Mouse (Mus musculus) midbrain, postnatal 0 days (tissue): Measurements from ENCODE around the gene Kcnk18. TPM values are rescaled to one million over a fixed set of nuclear protein-coding genes. Genes with fewer than 3 reads are reported as not detected.

Experiments
- ATAC-seq: fragments of 200-750 bp; cut with Nextera tagmentation; 2 replicates; pipeline ENCODE4 v1.8.0; 2017; ENCODE audit warnings: moderate number of reproducible peaks, mild to moderate bottlenecking, moderate TSS enrichment, moderate library complexity; ENCODE audit not compliant: low FRiP score
- DNase-seq: peaks from one replicate; pipeline ENCODE4 v3.0.0-alpha.2; 2015; ENCODE audit warnings: low spot score
- H3K27ac ChIP-seq: fragments of 300-500 bp; sonication (generic); 2 replicates; pipeline ENCODE4 v1.5.1; 2014; ENCODE audit warnings: low read depth, mild to moderate bottlenecking, low read length, mixed read lengths
- H3K27me3 ChIP-seq: fragments of 300-500 bp; sonication (generic); 2 replicates; pipeline ENCODE4 v1.6.1; 2014; ENCODE audit warnings: low read length, control low read depth, mixed read lengths; ENCODE audit not compliant: insufficient read depth
- H3K36me3 ChIP-seq: fragments of 300-500 bp; sonication (generic); 2 replicates; pipeline ENCODE4 v1.6.1; 2014; ENCODE audit warnings: low read length, control low read depth, mixed read lengths; ENCODE audit not compliant: insufficient read depth
- H3K4me1 ChIP-seq: fragments of 300-500 bp; sonication (generic); 2 replicates; pipeline ENCODE4 v1.6.1; 2014; ENCODE audit warnings: mild to moderate bottlenecking, control low read depth, antibody characterized with exemption, low read length, mixed read lengths; ENCODE audit not compliant: insufficient read depth
- H3K4me2 ChIP-seq: fragments of 300-500 bp; sonication (generic); 2 replicates; pipeline ENCODE4 v1.6.1; 2014; ENCODE audit warnings: low read depth, mild to moderate bottlenecking, low read length, mixed read lengths; ENCODE audit not compliant: poor library complexity, severe bottlenecking
- H3K4me3 ChIP-seq: fragments of 300-500 bp; sonication (generic); 2 replicates; pipeline ENCODE4 v1.5.1; 2014; ENCODE audit warnings: low read depth, mild to moderate bottlenecking, low read length, moderate library complexity
- H3K9ac ChIP-seq: fragments of 300-500 bp; sonication (generic); replicated peaks from 2 replicates; pipeline ENCODE4 v1.6.1; 2014; ENCODE audit warnings: mild to moderate bottlenecking, low read length, moderate library complexity, mixed read lengths; ENCODE audit not compliant: poor library complexity, severe bottlenecking
- H3K9me3 ChIP-seq: fragments of 300-500 bp; sonication (generic); 2 replicates; pipeline ENCODE4 v1.6.1; 2016; ENCODE audit warnings: low read length, control low read depth
- CTCF ChIP-seq: IDR thresholded peaks from 2 replicates; pipeline ENCODE4 v1.5.1; 2016; ENCODE audit warnings: antibody characterized with exemption, mild to moderate bottlenecking
- WGBS: fragments of 180-500 bp; shearing (Covaris S2); extraction: QIAGEN DNeasy Blood & Tissue Kit; methylation state at CpG from one replicate; pipeline ENCODE4 v1.1.7; 2014; 5-methylcytosine and 5-hydroxymethylcytosine counted together
- polyA plus RNA-seq: library from polyadenylated mRNA; unstranded; fragments of >200 nt; fragmentation: Nextera tagmentation; extraction: Ambion mirVana; gene quantifications from 2 replicates; pipeline ENCODE4 v1.2.1, GENCODE M21; 2015
- total RNA-seq: library from RNA; depleted of rRNA; stranded (reverse); fragments of >200 nt; gene quantifications from 2 replicates; pipeline ENCODE4 v1.2.3, GENCODE M21; 2014

Kcnk18 gene
- total and polyA plus RNA-seq, 2 experiments from 2014 or later = not detected

GRCm38 (mm10) chr19:59208986-59209385 lies 10.0 kb upstream of the Kcnk18 start:
- Histone ChIP-seq H3K27me3 (peaks cover 5% of the 10 kb centered on the region), H3K9me3 (no peaks in the 10 kb centered on the region), H3K27ac (no peak overlapping the region), H3K4me3 (no peak overlapping the region), H3K36me3 (no peaks in the 10 kb centered on the region), H3K9ac (no peak overlapping the region), H3K4me1 (no peaks in the 10 kb centered on the region), H3K4me2 (no peak overlapping the region)
- no peak for DNase-seq
- no peak for TF ChIP-seq CTCF
- 68% methylated on average over 2 of the region's 2 CpGs for WGBS
- no peak for ATAC-seq

DNA sequence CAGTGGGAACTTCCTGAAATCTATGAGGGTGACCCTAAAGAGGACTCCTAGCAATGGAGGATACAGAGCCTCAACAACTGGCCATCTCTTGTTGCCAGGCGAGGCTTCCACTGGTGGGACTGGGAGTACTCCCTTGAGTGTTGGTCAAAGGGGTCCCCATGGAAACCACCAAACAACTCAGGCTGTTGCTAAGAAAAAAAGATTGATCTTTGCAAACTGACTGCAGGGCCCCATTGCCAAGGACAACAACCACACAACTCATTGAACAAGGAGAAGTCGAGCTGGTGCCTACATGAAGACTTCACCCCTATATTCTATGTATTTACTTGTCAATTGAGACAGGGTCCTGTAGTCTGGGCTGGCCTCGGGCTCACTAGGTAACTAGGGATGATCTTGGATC lies 2.1 kb upstream of the Kcnk18 start:
- DNase-seq = no peak
- H3K4me1 ChIP-seq = no peaks in the 10 kb centered on the region
- peaks cover 7% of the 10 kb centered on the region; the same call in 1 of the 2 replicates for H3K27me3 ChIP-seq
- H3K27ac ChIP-seq = no peak overlapping the region
- WGBS = 77% methylated on average over 3 of the region's 3 CpGs
- no peaks in the 10 kb centered on the region for H3K9me3 ChIP-seq
- H3K4me3 ChIP-seq = no peak overlapping the region
- H3K9ac ChIP-seq = no peak overlapping the region
- TF ChIP-seq CTCF = no peak
- H3K36me3 ChIP-seq = no peaks in the 10 kb centered on the region
- no peak for ATAC-seq
- H3K4me2 ChIP-seq = no peak overlapping the region

DNA sequence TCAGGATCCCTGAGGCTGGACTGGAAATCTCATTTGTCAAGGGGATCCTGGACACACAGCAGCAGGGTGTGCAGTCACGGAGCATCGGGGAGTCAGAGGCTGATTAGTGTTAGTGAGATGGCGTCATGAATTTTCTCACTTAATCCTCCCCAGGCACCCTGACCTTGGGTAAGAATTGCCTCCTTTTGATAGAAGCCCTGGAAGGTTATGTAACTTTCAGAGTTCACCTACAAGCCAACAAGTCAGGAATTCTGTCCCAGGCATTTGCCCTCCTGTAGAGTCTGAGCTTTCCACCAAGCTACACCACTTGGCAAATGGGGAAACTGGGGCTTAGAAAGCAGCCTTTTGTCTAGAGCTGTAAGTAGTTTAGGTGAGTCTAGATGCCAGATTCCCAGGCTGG lies 2.1 kb downstream of the Kcnk18 start:
- H3K4me3 ChIP-seq = no peak overlapping the region
- no peaks in the 10 kb centered on the region for H3K36me3 ChIP-seq
- H3K4me2 ChIP-seq = no peak overlapping the region
- H3K27ac ChIP-seq = no peak overlapping the region
- H3K9me3 ChIP-seq = no peaks in the 10 kb centered on the region
- H3K27me3 ChIP-seq = peaks cover 7% of the 10 kb centered on the region; the same call in 1 of the 2 replicates
- ATAC-seq (no peak), DNase-seq (no peak)
- 46% methylated on average over 3 of the region's 3 CpGs for WGBS
- no peak for TF ChIP-seq CTCF
- H3K4me1 ChIP-seq = no peaks in the 10 kb centered on the region
- H3K9ac ChIP-seq = no peak overlapping the region

DNA sequence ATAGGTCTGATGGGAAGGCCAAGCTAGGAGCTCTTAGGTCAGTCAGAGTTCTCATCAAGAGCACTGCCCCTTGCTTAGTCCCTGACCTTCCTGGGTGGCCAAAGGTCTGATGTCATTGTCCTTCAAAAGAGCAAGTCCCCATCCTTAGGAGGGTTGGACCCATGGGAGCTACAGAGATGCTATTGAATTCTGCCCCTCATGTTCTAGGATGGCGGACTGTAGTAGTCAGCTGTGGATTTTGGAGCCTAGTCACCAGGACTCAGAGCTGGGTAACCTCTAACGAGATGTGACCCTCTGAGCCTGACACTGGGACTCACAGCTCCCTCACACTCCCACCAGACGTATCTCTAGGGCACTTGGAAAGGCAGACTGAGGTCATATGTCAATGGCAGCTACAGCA lies 9.4 kb downstream of the Kcnk18 start:
- Histone ChIP-seq H3K4me3 (no peak overlapping the region), H3K9me3 (no peaks in the 10 kb centered on the region), H3K4me1 (no peaks in the 10 kb centered on the region), H3K4me2 (no peak overlapping the region), H3K27ac (no peak overlapping the region), H3K36me3 (no peaks in the 10 kb centered on the region), H3K9ac (no peak overlapping the region), H3K27me3 (no peaks in the 10 kb centered on the region)
- TF ChIP-seq CTCF = no peak
- ATAC-seq (no peak), DNase-seq (no peak)
- 79% methylated on average over 3 of the region's 3 CpGs for whole genome bisulfite sequencing

GRCm38 (mm10) chr19:59232786-59233185 lies 13.8 kb downstream of the Kcnk18 start:
- no peak overlapping the region for H3K27ac ChIP-seq
- H3K9me3 ChIP-seq = no peaks in the 10 kb centered on the region
- DNase-seq = no peak
- no peaks in the 10 kb centered on the region for H3K4me1 ChIP-seq
- 65% methylated on average over 5 of the region's 5 CpGs for WGBS
- H3K36me3 ChIP-seq = no peaks in the 10 kb centered on the region
- no peak overlapping the region for H3K4me3 ChIP-seq
- H3K9ac ChIP-seq = no peak overlapping the region
- no peak for TF ChIP-seq CTCF
- no peak for ATAC-seq
- no peak overlapping the region for H3K4me2 ChIP-seq
- H3K27me3 ChIP-seq = no peaks in the 10 kb centered on the region

DNA sequence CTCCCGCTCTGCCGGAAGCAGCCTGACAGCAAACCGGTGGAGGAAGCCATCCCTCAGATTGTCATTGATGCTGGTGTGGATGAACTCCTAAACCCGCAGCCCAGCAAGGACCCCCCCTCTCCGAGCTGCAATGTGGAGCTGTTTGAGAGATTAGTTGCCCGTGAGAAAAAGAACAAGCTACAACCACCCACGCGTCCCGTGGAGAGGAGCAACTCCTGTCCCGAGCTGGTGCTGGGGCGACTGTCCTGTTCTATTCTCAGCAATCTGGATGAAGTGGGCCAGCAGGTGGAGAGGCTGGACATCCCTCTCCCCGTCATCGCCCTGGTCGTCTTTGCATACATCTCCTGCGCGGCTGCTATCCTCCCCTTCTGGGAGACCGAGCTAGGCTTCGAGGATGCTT lies 16.0 kb downstream of the Kcnk18 start:
- 88% methylated on average over 18 of the region's 18 CpGs for WGBS
- no peak for TF ChIP-seq CTCF
- no peak for ATAC-seq

More for the DNA sequence above, 16.0 kb downstream of the Kcnk18 start:
- Histone ChIP-seq H3K27me3 (no peaks in the 10 kb centered on the region), H3K27ac (no peak overlapping the region), H3K36me3 (no peaks in the 10 kb centered on the region), H3K9me3 (no peaks in the 10 kb centered on the region), H3K4me1 (no peaks in the 10 kb centered on the region), H3K4me2 (no peak overlapping the region), H3K4me3 (no peak overlapping the region), H3K9ac (no peak overlapping the region)
- DNase-seq = no peak
